Mouse (Mus musculus) limb, embryonic 13.5 days (tissue): Measurements from ENCODE around the gene Mt3. TPM values are rescaled to one million over a fixed set of nuclear protein-coding genes. Genes with fewer than 3 reads are reported as not detected.

Experiments used
- ATAC-seq: fragments of 200-750 bp; cut with Nextera tagmentation; 2 replicates; pipeline ENCODE4 v1.8.0; 2017; ENCODE audit warnings: low read depth, moderate number of reproducible peaks, moderate TSS enrichment; ENCODE audit not compliant: low FRiP score
- H3K27ac ChIP-seq: fragments of 300-500 bp; sonication (generic); 2 replicates; pipeline ENCODE4 v1.5.1; 2015; ENCODE audit warnings: inconsistent platforms, mild to moderate bottlenecking, moderate library complexity
- H3K27me3 ChIP-seq: fragments of 300-500 bp; sonication (generic); 2 replicates; pipeline ENCODE4 v1.6.1; 2015; ENCODE audit warnings: mild to moderate bottlenecking, inconsistent platforms
- H3K36me3 ChIP-seq: fragments of 300-500 bp; sonication (generic); 2 replicates; pipeline ENCODE4 v1.6.1; 2015; ENCODE audit warnings: inconsistent platforms, mild to moderate bottlenecking, moderate library complexity
- H3K4me1 ChIP-seq: fragments of 300-500 bp; sonication (generic); 2 replicates; pipeline ENCODE4 v1.6.1; 2015; ENCODE audit warnings: inconsistent platforms
- H3K4me2 ChIP-seq: fragments of 300-500 bp; sonication (generic); replicated peaks from 2 replicates; pipeline ENCODE4 v1.6.1; 2015; ENCODE audit warnings: inconsistent platforms, mild to moderate bottlenecking, moderate library complexity
- H3K4me3 ChIP-seq: fragments of 300-500 bp; sonication (generic); 2 replicates; pipeline ENCODE4 v1.5.1; 2015; ENCODE audit warnings: moderate library complexity, mild to moderate bottlenecking, inconsistent platforms
- H3K9ac ChIP-seq: fragments of 300-500 bp; sonication (generic); 2 replicates; pipeline ENCODE4 v1.6.1; 2015; ENCODE audit warnings: mild to moderate bottlenecking, inconsistent platforms
- H3K9me3 ChIP-seq: fragments of 300-500 bp; sonication (generic); 2 replicates; pipeline ENCODE4 v1.6.1; 2016; ENCODE audit warnings: inconsistent platforms
- WGBS: fragments of 180-500 bp; shearing (Covaris S2); methylation state at CpG from one replicate; pipeline ENCODE4 v1.1.7; 2015; 5-methylcytosine and 5-hydroxymethylcytosine counted together
- polyA plus RNA-seq: library from polyadenylated mRNA; unstranded; fragments of >200 nt; fragmentation: Nextera tagmentation; extraction: Ambion mirVana; gene quantifications from 2 replicates; pipeline ENCODE4 v1.2.1, GENCODE M21; 2015

The Mt3 gene
- polyA plus RNA-seq, 1 experiment from 2014 or later, result 0.99 TPM

- Histone ChIP-seq H3K27ac (no peak within 1 kb of the TSS; the same call in 1 of the 2 replicates), H3K36me3 (no peaks in the 10 kb centered on the region), H3K4me1 (peaks cover 32% of the 10 kb centered on the region), H3K4me3 (peak within 1 kb of the TSS; percentile 47), H3K9me3 (no peaks in the 10 kb centered on the region), H3K4me2 (peak within 1 kb of the TSS; percentile 76), H3K9ac (peak within 1 kb of the TSS; percentile 56), H3K27me3 (peaks cover 98% of the 10 kb centered on the region)
- ATAC-seq, result peak; percentile 85
- WGBS, result under 1% methylated on average over 50 of the region's 50 CpGs
Measured at GRCm38 (mm10) chr8:94178857-94179712, 26.7 kb downstream of the Mt3 start, which contains the start of gene Mt1. Gene Mt1, plus strand, starts transcription at chr8:94179082.

- Histone ChIP-seq H3K36me3 (no peaks in the 10 kb centered on the region), H3K4me3 (peak overlapping the region; percentile 47), H3K4me1 (peaks cover 39% of the 10 kb centered on the region), H3K4me2 (peak overlapping the region; percentile 76), H3K27me3 (peaks cover 98% of the 10 kb centered on the region), H3K9ac (peak overlapping the region; percentile 56), H3K9me3 (no peaks in the 10 kb centered on the region), H3K27ac (no peak overlapping the region)
- no peak for ATAC-seq
- 3% methylated on average over 25 of the region's 25 CpGs for WGBS
Measured at GRCm38 (mm10) chr8:94179713-94180560, 27.5 kb downstream of the Mt3 start.

- ATAC-seq, result no peak
- H3K27me3 ChIP-seq, result peaks cover 97% of the 10 kb centered on the region
- H3K36me3 ChIP-seq, result no peaks in the 10 kb centered on the region
- H3K4me3 ChIP-seq, result peak overlapping the region; percentile 47; the same call in 1 of the 2 replicates
- no peak overlapping the region for H3K27ac ChIP-seq
- 61% methylated on average over 1 of the region's 1 CpGs for WGBS
- H3K9me3 ChIP-seq, result no peaks in the 10 kb centered on the region
- H3K4me1 ChIP-seq, result peaks cover 39% of the 10 kb centered on the region
- H3K4me2 ChIP-seq, result peak overlapping the region; percentile 76
- H3K9ac ChIP-seq, result no peak overlapping the region
Measured at GRCm38 (mm10) chr8:94180561-94180908, 28.1 kb downstream of the Mt3 start.

GRCm38 (mm10) chr8:94182055-94182929 is 29.9 kb downstream of the Mt3 start:
- Histone ChIP-seq H3K27ac (no peak overlapping the region), H3K9ac (no peak overlapping the region), H3K27me3 (peaks cover 97% of the 10 kb centered on the region), H3K9me3 (no peaks in the 10 kb centered on the region), H3K36me3 (no peaks in the 10 kb centered on the region), H3K4me3 (no peak overlapping the region), H3K4me2 (peak overlapping the region; percentile 58), H3K4me1 (peaks cover 51% of the 10 kb centered on the region)
- no peak for ATAC-seq
- 64% methylated on average over 13 of the region's 13 CpGs for WGBS

GRCm38 (mm10) chr8:94183117-94183516 is 30.7 kb downstream of the Mt3 start:
- H3K36me3 ChIP-seq, result no peaks in the 10 kb centered on the region
- H3K27me3 ChIP-seq, result peaks cover 97% of the 10 kb centered on the region
- no peak overlapping the region for H3K27ac ChIP-seq
- peak overlapping the region; percentile 32 for H3K4me3 ChIP-seq
- peaks cover 55% of the 10 kb centered on the region for H3K4me1 ChIP-seq
- H3K9ac ChIP-seq, result no peak overlapping the region; the same call in 1 of the 2 replicates
- no peaks in the 10 kb centered on the region for H3K9me3 ChIP-seq
- WGBS, result under 1% methylated on average over 16 of the region's 16 CpGs
- H3K4me2 ChIP-seq, result peak overlapping the region; percentile 58
- ATAC-seq, result peak; percentile 42; the same call in 1 of the 2 replicates

GRCm38 (mm10) chr8:94184357-94184843 is 32.0 kb downstream of the Mt3 start:
- no peak overlapping the region; the same call in 1 of the 2 replicates for H3K4me3 ChIP-seq
- H3K36me3 ChIP-seq, result no peaks in the 10 kb centered on the region
- H3K4me1 ChIP-seq, result peaks cover 46% of the 10 kb centered on the region
- no peaks in the 10 kb centered on the region for H3K9me3 ChIP-seq
- H3K27me3 ChIP-seq, result peaks cover 89% of the 10 kb centered on the region
- no peak overlapping the region for H3K27ac ChIP-seq
- peak overlapping the region; percentile 58 for H3K4me2 ChIP-seq
- ATAC-seq, result no peak
- H3K9ac ChIP-seq, result no peak overlapping the region
- WGBS, result 17% methylated on average over 12 of the region's 12 CpGs

- peaks cover 41% of the 10 kb centered on the region for H3K4me1 ChIP-seq
- 63% methylated on average over 6 of the region's 6 CpGs for WGBS
- H3K27me3 ChIP-seq, result peaks cover 80% of the 10 kb centered on the region
Measured at GRCm38 (mm10) chr8:94185791-94186190, 33.4 kb downstream of the Mt3 start.

GRCm38 (mm10) chr8:94186542-94186941 is 34.1 kb downstream of the Mt3 start:
- peaks cover 48% of the 10 kb centered on the region for H3K4me1 ChIP-seq
- peak overlapping the region; percentile 20 for H3K4me3 ChIP-seq
- H3K4me2 ChIP-seq, result peak overlapping the region; percentile 51
- no peak overlapping the region for H3K27ac ChIP-seq
- H3K27me3 ChIP-seq, result peaks cover 75% of the 10 kb centered on the region
- no peaks in the 10 kb centered on the region for H3K36me3 ChIP-seq
- 3% methylated on average over 17 of the region's 17 CpGs for WGBS
- no peaks in the 10 kb centered on the region for H3K9me3 ChIP-seq
- H3K9ac ChIP-seq, result no peak overlapping the region
- peak; percentile 72 for ATAC-seq

More at GRCm38 (mm10) chr8:94185791-94186190, 33.4 kb downstream of the Mt3 start:
- Histone ChIP-seq H3K4me3 (no peak overlapping the region), H3K9ac (no peak overlapping the region), H3K4me2 (no peak overlapping the region), H3K36me3 (no peaks in the 10 kb centered on the region), H3K27ac (no peak overlapping the region), H3K9me3 (no peaks in the 10 kb centered on the region)
- ATAC-seq, result no peak

- Histone ChIP-seq H3K4me1 (peaks cover 48% of the 10 kb centered on the region), H3K9ac (no peak overlapping the region), H3K27ac (no peak overlapping the region), H3K4me3 (0 out of 2 replicates have a peak overlapping the region, but pooled peaks have one; percentile 20), H3K4me2 (peak overlapping the region; percentile 25; the same call in 1 of the 2 replicates), H3K36me3 (no peaks in the 10 kb centered on the region), H3K9me3 (no peaks in the 10 kb centered on the region), H3K27me3 (peaks cover 66% of the 10 kb centered on the region)
- 30% methylated on average over 21 of the region's 21 CpGs for WGBS
- no peak for ATAC-seq
Measured at GRCm38 (mm10) chr8:94187290-94188002, 35.0 kb downstream of the Mt3 start.

- 77% methylated on average over 13 of the region's 13 CpGs for WGBS
- Histone ChIP-seq H3K4me3 (no peak overlapping the region), H3K27ac (no peak overlapping the region), H3K36me3 (no peaks in the 10 kb centered on the region), H3K9ac (no peak overlapping the region), H3K9me3 (no peaks in the 10 kb centered on the region), H3K4me2 (no peak overlapping the region), H3K4me1 (peaks cover 37% of the 10 kb centered on the region), H3K27me3 (peaks cover 46% of the 10 kb centered on the region)
- no peak for ATAC-seq
Measured at GRCm38 (mm10) chr8:94189275-94190031, 37.0 kb downstream of the Mt3 start.
